8 mouse cellular contexts compared by ENCODE assay signal in genomic region chr4:95082481-95083088, GRCm38 (mm10). TPM values are rescaled to one million over a fixed set of nuclear protein-coding genes. Genes with fewer than 3 reads are reported as not detected.
A peak's percentile ranks its signal among the peaks of the same experiment; 100 is the strongest.
DNase-seq lines count a peak whose midpoint lies in the region; ATAC-seq and TF ChIP-seq lines count a peak whose summit lies in the region.

No protein-coding gene starts in this region.

- no peak for TF ChIP-seq CTCF in bone marrow macrophage, adult 2 months (IDR thresholded peaks at IDR 0.05; ENCODE audit: low read depth, low read length)
- no peak for TF ChIP-seq CTCF in lung, postnatal 0 days (IDR thresholded peaks at IDR 0.05)

- no peaks in the 10 kb centered on the region for H3K36me3 ChIP-seq in hindbrain, embryonic 16.5 days (ENCODE audit: control insufficient read depth, insufficient read depth, low read length)
- H3K36me3 ChIP-seq in lung, postnatal 0 days (ENCODE audit: insufficient read depth, low read length), result no peaks in the 10 kb centered on the region

- H3K27ac ChIP-seq in bone marrow macrophage, adult 2 months (ENCODE audit: insufficient read depth, low read depth, low read length), result peak overlapping the region; percentile 48
- peak overlapping the region; percentile 66 for H3K27ac ChIP-seq in hindbrain, embryonic 16.5 days (ENCODE audit: low read depth, low read length)
- peak overlapping the region; percentile 91 for H3K27ac ChIP-seq in lung, postnatal 0 days (ENCODE audit: low read length)

- H3K9me3 ChIP-seq in hindbrain, embryonic 16.5 days (ENCODE audit: control insufficient read depth, low read length), result no peaks in the 10 kb centered on the region
- no peaks in the 10 kb centered on the region for H3K9me3 ChIP-seq in lung, postnatal 0 days (ENCODE audit: low read length)

- TF ChIP-seq POLR2A in bone marrow macrophage, adult 2 months (IDR thresholded peaks at IDR 0.05; ENCODE audit: borderline replicate concordance, low read depth, low read length), result no peak

- H3K4me3 ChIP-seq in bone marrow macrophage, adult 2 months (ENCODE audit: insufficient read depth, low read length), result no peak overlapping the region
- no peak overlapping the region for H3K4me3 ChIP-seq in hindbrain, embryonic 16.5 days (ENCODE audit: low read length)
- no peak overlapping the region for H3K4me3 ChIP-seq in lung, postnatal 0 days (ENCODE audit: low read depth, low read length)

- H3K9ac ChIP-seq in hindbrain, embryonic 16.5 days (ENCODE audit: low read depth, low read length), result no peak overlapping the region
- no peak overlapping the region for H3K9ac ChIP-seq in lung, postnatal 0 days (replicated peaks; ENCODE audit: low read depth)

- TF ChIP-seq EP300 in lung, postnatal 0 days (IDR thresholded peaks at IDR 0.05), result peak; percentile 97

- H3K4me2 ChIP-seq in hindbrain, embryonic 16.5 days (ENCODE audit: low read length), result no peak overlapping the region
- no peak overlapping the region for H3K4me2 ChIP-seq in lung, postnatal 0 days (replicated peaks; ENCODE audit: low read depth, low read length)

- peaks cover 23% of the 10 kb centered on the region for H3K4me1 ChIP-seq in bone marrow macrophage, adult 2 months (ENCODE audit: control insufficient read depth, insufficient read depth, low read length)
- peaks cover 5% of the 10 kb centered on the region; the same call in 1 of the 2 replicates for H3K4me1 ChIP-seq in hindbrain, embryonic 16.5 days (ENCODE audit: control insufficient read depth, insufficient read depth, low read depth, low read length)
- H3K4me1 ChIP-seq in lung, postnatal 0 days (ENCODE audit: insufficient read depth, low read depth, low read length), result peaks cover 24% of the 10 kb centered on the region; the same call in 1 of the 2 replicates

- ATAC-seq in hindbrain, embryonic 16.5 days, result peak; percentile 83
- peak; percentile 91 for ATAC-seq in lung, postnatal 0 days

- DNase-seq in MN1 (ENCODE audit: low spot score), result peak; percentile 68
- peak; percentile 57 for DNase-seq in gastrocnemius, adult 18-20 months (ENCODE audit: low spot score)
- peak; percentile 94 for DNase-seq in lung, postnatal 0 days (ENCODE audit: low spot score)
- peak; percentile 57 for DNase-seq in testis, postnatal 14 days (ENCODE audit: low spot score)
- no peak for DNase-seq in left cerebral cortex, adult 8-10 months (ENCODE audit: low spot score in 2 of 2)
- DNase-seq in right cerebral cortex, adult 2 months (ENCODE audit: low spot score in 2 of 2), result no peak

- WGBS in hindbrain, embryonic 16.5 days, result 42% methylated on average over 4 of the region's 4 CpGs
- WGBS in lung, postnatal 0 days, result 16% methylated on average over 4 of the region's 4 CpGs

- H3K27me3 ChIP-seq in hindbrain, embryonic 16.5 days (replicated peaks; ENCODE audit: control insufficient read depth, insufficient read depth, low read length), result no peaks in the 10 kb centered on the region
- H3K27me3 ChIP-seq in lung, postnatal 0 days (replicated peaks; ENCODE audit: insufficient read depth, low read length), result no peaks in the 10 kb centered on the region

RNA-seq across cellular contexts. Expression of gene Jun, which starts 30.6 kb away (rescaled TPM):
- polyA plus RNA-seq in bone marrow macrophage, adult 2 months (2012; ENCODE audit: insufficient read depth, insufficient read length, missing spikeins), result 37.4 and 39.6 TPM in 2 replicates
- 100 to 1,000 TPM in 1 of 2 experiments, 10 to 100 TPM in 1; 56.8 to 140 TPM for total RNA-seq in gastrocnemius, adult 18-20 months (2021)
- polyA plus RNA-seq in hindbrain, embryonic 16.5 days (2015; fragmentation: Nextera tagmentation; extraction: Ambion mirVana), result 62.9 and 63.7 TPM in 2 replicates
- polyA plus RNA-seq in lung, postnatal 0 days (2015; fragmentation: Nextera tagmentation; extraction: Ambion mirVana), result 145 and 158 TPM in 2 replicates
- 10 to 100 TPM; 34.5 to 49.9 (median 40.0) TPM for total RNA-seq in left cerebral cortex, adult 8-10 months (2022)

Comparison
In these comparisons a context has a peak if more than half of its experiments do, and no peak if none do; other contexts are left out.
1. DNase-seq: peak in MN1 (single experiment), gastrocnemius, adult 18-20 months (single experiment), lung, postnatal 0 days (single experiment) and testis, postnatal 14 days (single experiment); none in left cerebral cortex, adult 8-10 months (0 of 2) and right cerebral cortex, adult 2 months (0 of 2).
2. Peak in every context shown above with its lines, with median percentiles within 50 percentile points of each other: H3K27ac ChIP-seq.